Mouse (Mus musculus): ENCODE measurements around the gene Kcnh4.

DNA sequence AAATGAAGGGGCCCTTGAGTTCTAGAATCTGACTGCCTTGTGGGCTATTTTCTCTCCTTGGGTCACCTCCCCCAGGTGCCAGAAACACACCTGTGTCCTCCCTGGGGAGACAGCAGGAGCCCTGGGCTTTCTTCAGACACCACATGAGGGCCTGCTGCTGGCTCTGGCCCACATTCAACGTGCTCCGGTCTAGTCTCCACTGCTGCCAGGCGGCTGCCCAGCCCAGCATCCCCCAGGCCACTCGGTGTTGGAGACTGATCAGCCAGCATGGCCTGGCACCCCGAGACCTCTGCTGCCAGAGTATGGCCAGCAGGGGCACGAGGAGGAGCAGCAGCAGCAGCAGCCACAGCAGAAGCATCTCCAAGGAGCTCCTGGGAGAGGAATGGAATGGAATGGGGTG, 10.2 kb upstream of the Kcnh4 start:
- TF ChIP-seq CTCF (IDR thresholded peaks at IDR 0.05; ENCODE audit: borderline replicate concordance, extremely low read depth, insufficient read depth, insufficient read length) (no peak), POLR2A (IDR thresholded peaks at IDR 0.05; ENCODE audit: borderline replicate concordance, extremely low read depth, insufficient read depth, insufficient read length, poor library complexity, severe bottlenecking) (no peak)
